Mouse (Mus musculus): ENCODE results near the gene 2410002F23Rik.
"Not testable (repeated sequence)": the region's sequence is repeated elsewhere in the genome, so short reads cannot be mapped to it uniquely, and the experiment has no call there.

The 2410002F23Rik gene

GRCm38 (mm10) chr7:44261147-44261546 lies 14.6 kb downstream of the 2410002F23Rik start, which contains the start of gene Gm15517:
Gene Gm15517 (plus strand): TSS chr7:44261447.
- DNase-seq (ENCODE audit: low read depth, low spot score): no peak

GRCm38 (mm10) chr7:44262791-44263643 lies 16.5 kb downstream of the 2410002F23Rik start:
- peak; percentile 88 for DNase-seq (ENCODE audit: low read depth, low spot score)

- DNase-seq (ENCODE audit: low read depth, low spot score): no peak
Measured at GRCm38 (mm10) chr7:44268117-44268516, 21.6 kb downstream of the 2410002F23Rik start.

DNA sequence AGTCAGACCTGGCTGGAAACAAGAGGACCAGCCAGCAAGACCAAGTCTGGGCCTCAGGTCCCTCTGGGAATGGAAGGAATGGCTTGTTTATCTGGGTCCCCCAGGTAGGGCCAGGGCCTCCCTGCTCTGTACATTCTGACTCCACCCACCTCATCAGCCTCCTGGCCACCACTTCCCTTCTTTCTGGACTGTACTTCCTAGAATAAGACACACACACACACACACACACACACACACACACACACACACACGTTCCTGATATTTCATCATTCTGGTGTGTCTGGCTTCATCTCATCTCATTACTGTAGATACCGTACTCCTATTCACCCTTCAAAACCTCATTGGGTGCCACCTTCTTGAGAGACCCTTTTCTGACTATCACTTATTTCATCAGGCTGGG lies 22.9 kb downstream of the 2410002F23Rik start:
- no peak for DNase-seq (ENCODE audit: low read depth, low spot score)

- no peak for DNase-seq (ENCODE audit: low read depth, low spot score)
Measured at GRCm38 (mm10) chr7:44271309-44271708, 24.8 kb downstream of the 2410002F23Rik start.

DNA sequence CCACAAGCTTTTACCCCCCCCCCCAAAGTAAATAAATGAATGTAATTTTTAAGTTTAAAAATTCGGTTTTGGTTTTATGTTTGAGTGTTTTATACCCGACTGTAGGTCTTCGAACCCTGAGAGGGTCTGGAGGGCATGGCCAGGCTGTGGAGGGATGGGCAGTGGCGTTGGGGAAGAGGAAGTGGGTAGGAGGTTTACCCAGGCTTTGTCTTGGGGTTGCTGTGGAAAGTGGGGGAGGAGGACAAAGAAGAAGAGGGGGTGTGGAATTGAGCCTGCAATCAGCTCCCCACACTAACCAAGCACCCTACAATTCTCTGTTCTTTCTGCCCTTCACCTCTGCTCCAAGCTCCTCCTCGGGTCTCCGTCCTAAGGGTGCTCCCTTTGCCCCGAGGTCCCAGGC lies 26.0 kb downstream of the 2410002F23Rik start:
- DNase-seq (ENCODE audit: low read depth, low spot score): no peak

GRCm38 (mm10) chr7:44273446-44273845 lies 26.9 kb downstream of the 2410002F23Rik start:
- DNase-seq (ENCODE audit: low read depth, low spot score): no peak

DNA sequence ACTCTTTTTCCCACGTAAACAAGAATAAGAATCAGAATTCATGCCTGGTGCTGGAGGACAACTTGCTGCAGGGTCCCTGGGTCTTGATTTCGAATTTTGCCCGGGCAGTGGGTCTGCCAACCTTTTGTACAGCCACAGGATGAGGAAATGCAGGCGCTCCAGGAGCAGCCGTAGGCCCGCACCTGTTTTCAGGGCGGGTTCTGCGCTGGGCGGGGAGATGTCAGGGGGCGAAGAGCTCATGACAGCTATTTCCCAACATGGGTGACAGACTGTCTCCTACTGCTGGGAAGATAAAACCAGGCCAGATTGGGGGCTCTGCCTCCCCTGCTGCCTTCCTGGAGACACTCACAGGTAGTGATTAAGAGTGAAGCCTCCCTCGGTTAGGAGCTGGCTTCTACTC lies 27.6 kb downstream of the 2410002F23Rik start:
- no peak for DNase-seq (ENCODE audit: low read depth, low spot score)

DNA sequence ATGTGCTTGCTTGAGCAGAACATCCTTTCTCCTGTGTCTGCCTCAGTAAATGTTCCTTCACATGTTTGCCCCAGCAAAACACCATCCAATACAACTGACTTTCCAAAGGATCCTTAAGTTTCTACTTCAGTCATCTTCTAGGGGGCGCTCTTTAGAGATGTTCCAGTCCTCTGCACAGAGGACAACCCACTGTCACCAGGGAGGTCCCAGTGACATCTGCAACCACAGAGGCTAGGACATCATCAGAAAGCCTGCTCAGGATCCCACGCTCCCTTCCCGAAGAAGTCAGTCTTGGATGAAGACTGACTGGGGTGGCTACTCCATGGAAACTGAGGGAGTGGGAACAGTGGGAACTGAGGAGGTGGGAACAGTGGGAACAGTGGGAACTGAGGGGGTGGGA lies 29.0 kb downstream of the 2410002F23Rik start:
- DNase-seq (ENCODE audit: low read depth, low spot score): no peak

- no peak for DNase-seq (ENCODE audit: low read depth, low spot score)
Measured at GRCm38 (mm10) chr7:44276461-44277249, 30.1 kb downstream of the 2410002F23Rik start.

- no peak for DNase-seq (ENCODE audit: low read depth, low spot score)
Measured at GRCm38 (mm10) chr7:44277250-44277622, 30.7 kb downstream of the 2410002F23Rik start.

DNA sequence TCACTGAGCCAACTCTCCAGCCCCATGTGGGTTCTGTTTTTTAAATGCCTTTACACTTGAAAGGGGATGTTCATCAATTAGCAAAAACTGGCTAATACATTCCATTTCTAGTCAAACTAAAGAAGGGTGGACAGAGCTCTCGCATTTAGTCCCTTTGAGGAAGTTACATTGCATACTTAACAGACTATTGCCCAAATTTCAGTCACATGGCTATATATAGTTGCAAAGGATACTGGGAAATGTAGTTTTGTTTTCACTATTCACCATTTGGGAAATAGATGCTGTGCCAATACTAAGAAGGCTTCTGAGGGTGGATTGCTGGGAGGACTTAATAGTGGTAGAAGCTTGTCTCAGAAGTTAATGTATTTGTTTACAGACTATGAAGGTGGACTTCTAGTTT lies 34.4 kb downstream of the 2410002F23Rik start:
- DNase-seq (ENCODE audit: low read depth, low spot score): no peak

- no peak for DNase-seq (ENCODE audit: low read depth, low spot score)
Measured at GRCm38 (mm10) chr7:44281586-44281985, 35.1 kb downstream of the 2410002F23Rik start.

- no peak for DNase-seq (ENCODE audit: low read depth, low spot score)
Measured at GRCm38 (mm10) chr7:44287760-44288159, 41.2 kb downstream of the 2410002F23Rik start.

DNA sequence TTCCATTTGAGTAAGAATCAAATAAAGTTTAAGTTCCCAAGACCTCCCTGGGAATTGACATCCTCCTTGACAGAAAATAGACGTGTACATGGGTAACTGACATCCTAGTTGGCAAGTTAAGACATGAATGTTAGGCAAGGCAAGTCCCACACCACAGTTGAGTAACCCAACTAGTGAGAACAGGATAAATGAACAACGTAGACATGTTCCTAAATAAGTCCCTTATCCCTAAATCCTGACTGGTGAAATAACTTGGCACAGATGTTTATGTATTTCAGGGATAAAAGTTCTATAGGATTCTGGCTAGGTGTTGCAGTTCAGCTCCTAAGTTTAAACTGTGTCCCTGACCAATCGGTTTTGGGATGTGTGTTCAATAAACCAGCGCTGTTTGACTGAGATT lies 44.5 kb downstream of the 2410002F23Rik start:
- no peak for DNase-seq (ENCODE audit: low read depth, low spot score)

GRCm38 (mm10) chr7:44291418-44291817 lies 44.9 kb downstream of the 2410002F23Rik start:
- DNase-seq (ENCODE audit: low read depth, low spot score): no peak

GRCm38 (mm10) chr7:44297501-44297900 lies 51.0 kb downstream of the 2410002F23Rik start:
- not testable (repeated sequence) for DNase-seq (ENCODE audit: low read depth, low spot score)
